Mouse (Mus musculus) kidney, embryonic 15.5 days (tissue): Measurements from ENCODE around the gene Rnf222. TPM values are rescaled to one million over a fixed set of nuclear protein-coding genes. Genes with fewer than 3 reads are reported as not detected.

Source experiments
- polyA plus RNA-seq: library from polyadenylated mRNA; unstranded; fragments of >200 nt; fragmentation: Nextera tagmentation; extraction: Ambion mirVana; gene quantifications from 2 replicates; pipeline ENCODE4 v1.2.1, GENCODE M21; 2015

Rnf222 gene
- polyA plus RNA-seq, 1 experiment from 2014 or later, result 0.18 TPM

Other genes with a start within 250 kb of the Rnf222 start
- gene Myh10, start 197.0 kb upstream of the Rnf222 start, polyA plus RNA-seq, result 130 and 137 TPM in 2 replicates
- gene Ndel1, start 16.7 kb upstream of the Rnf222 start, polyA plus RNA-seq, result 87.3 and 87.5 TPM in 2 replicates
- gene Rpl26, start 13.0 kb downstream of the Rnf222 start, polyA plus RNA-seq, result 1,042 and 1,119 TPM in 2 replicates
- not detected in 2 replicates for gene Odf4, start 38.5 kb downstream of the Rnf222 start, polyA plus RNA-seq
- gene Arhgef15, start 68.9 kb downstream of the Rnf222 start, polyA plus RNA-seq, result 15.8 and 19.6 TPM in 2 replicates
- gene Slc25a35, start 79.6 kb downstream of the Rnf222 start, polyA plus RNA-seq, result 4.8 and 5.0 TPM in 2 replicates
- gene Rangrf, start 86.6 kb downstream of the Rnf222 start, polyA plus RNA-seq, result 63.4 and 67.7 TPM in 2 replicates
- gene Pfas, start 119.9 kb downstream of the Rnf222 start, polyA plus RNA-seq, result 43.9 and 45.9 TPM in 2 replicates
- 50.6 and 72.7 TPM in 2 replicates for gene Ctc1, start 127.4 kb downstream of the Rnf222 start, polyA plus RNA-seq
- gene Aurkb, start 157.1 kb downstream of the Rnf222 start, polyA plus RNA-seq, result 164 and 175 TPM in 2 replicates
- 7.4 and 8.7 TPM in 2 replicates for gene Borcs6, start 171.2 kb downstream of the Rnf222 start, polyA plus RNA-seq
- 60.8 and 64.3 TPM in 2 replicates for gene Tmem107, start 182.3 kb downstream of the Rnf222 start, polyA plus RNA-seq
- 83.5 and 101 TPM in 2 replicates for gene Vamp2, start 199.9 kb downstream of the Rnf222 start, polyA plus RNA-seq
- gene Per1, start 206.7 kb downstream of the Rnf222 start, polyA plus RNA-seq, result 12.1 and 13.7 TPM in 2 replicates
- 0.42 and 0.46 TPM in 2 replicates for gene Hes7, start 231.9 kb downstream of the Rnf222 start, polyA plus RNA-seq
- 0.27 and 0.51 TPM in 2 replicates for gene 9130213A22Rik, start 234.0 kb downstream of the Rnf222 start, polyA plus RNA-seq
- gene Aloxe3, start 237.3 kb downstream of the Rnf222 start, polyA plus RNA-seq, result 0.60 and 1.3 TPM in 2 replicates